Mouse (Mus musculus): Measurements from ENCODE around the gene Zfp768. TPM values are rescaled to one million over a fixed set of nuclear protein-coding genes. Genes with fewer than 3 reads are reported as not detected.

Zfp768 gene
- polyA plus RNA-seq (2012; rRNA removed) = 4.4 and 5.0 TPM in 2 replicates
- polyA plus RNA-seq (2014; fragmentation: Nextera tagmentation; extraction: Ambion mirVana) = 0.52 and 0.75 TPM in 2 replicates

GRCm38 (mm10) chr7:127345512-127346325 lies at the start of gene Zfp768:
Gene Zfp768, minus strand, starts transcription at chr7:127345589.
- H3K4me3 ChIP-seq (ENCODE audit: insufficient read depth in 1 of 2, low read depth in 2 of 2, low read length in 2 of 2) = peak within 1 kb of the TSS; percentile 67 to 69
- WGBS (ENCODE audit: insufficient replicate concordance) = under 1% methylated on average over 67 of the region's 76 CpGs
- peak within 1 kb of the TSS; percentile 55 for H3K9ac ChIP-seq (replicated peaks)
- no peak within 1 kb of the TSS for H3K27ac ChIP-seq
- TF ChIP-seq CTCF (IDR thresholded peaks at IDR 0.05; ENCODE audit: low read depth) = no peak
- TF ChIP-seq EP300 (IDR thresholded peaks at IDR 0.05; ENCODE audit: low read depth) = no peak
- ATAC-seq (ENCODE audit: insufficient read depth) = peak; percentile 85
- DNase-seq (ENCODE audit: low read depth in 3 of 3, low spot score in 3 of 3) = peak; percentile 66 to 72 (median 69)
- peaks cover 5 to 7% of the 10 kb centered on the region in 2 experiments; a peak in 3 of 4 replicates for H3K4me1 ChIP-seq (replicated peaks; ENCODE audit: control insufficient read depth in 2 of 2, insufficient read depth in 2 of 2, low read length in 1 of 2)
- no peaks in the 10 kb centered on the region for H3K27me3 ChIP-seq (ENCODE audit: control insufficient read depth, insufficient read depth, low read length)
- H3K9me3 ChIP-seq (ENCODE audit: control insufficient read depth, low read length) = no peaks in the 10 kb centered on the region
- H3K36me3 ChIP-seq (replicated peaks; ENCODE audit: control insufficient read depth, insufficient read depth, low read depth) = no peaks in the 10 kb centered on the region
- peak within 1 kb of the TSS; percentile 90 for H3K4me2 ChIP-seq (ENCODE audit: low read depth)

GRCm38 (mm10) chr7:127393944-127394333 lies 48.5 kb upstream of the Zfp768 start:
- no peaks in the 10 kb centered on the region for H3K27me3 ChIP-seq (ENCODE audit: control insufficient read depth, insufficient read depth, low read length)
- peak overlapping the region; percentile 46 for H3K9ac ChIP-seq (replicated peaks)
- peak overlapping the region; percentile 71 to 77 for H3K4me3 ChIP-seq (ENCODE audit: insufficient read depth in 1 of 2, low read depth in 2 of 2, low read length in 2 of 2)
- H3K4me2 ChIP-seq (ENCODE audit: low read depth) = peak overlapping the region; percentile 90
- H3K4me1 ChIP-seq (replicated peaks; ENCODE audit: control insufficient read depth in 2 of 2, insufficient read depth in 2 of 2, low read length in 1 of 2) = peaks cover 5 to 12% of the 10 kb centered on the region in 2 experiments
- H3K27ac ChIP-seq = no peak overlapping the region
- 13% methylated on average over 7 of the region's 7 CpGs for WGBS (ENCODE audit: insufficient replicate concordance)
- H3K9me3 ChIP-seq (ENCODE audit: control insufficient read depth, low read length) = no peaks in the 10 kb centered on the region
- ATAC-seq (ENCODE audit: insufficient read depth) = no peak
- no peak for DNase-seq (ENCODE audit: low read depth in 3 of 3, low spot score in 3 of 3)
- TF ChIP-seq CTCF (IDR thresholded peaks at IDR 0.05; ENCODE audit: low read depth) (no peak), EP300 (IDR thresholded peaks at IDR 0.05; ENCODE audit: low read depth) (no peak)
- no peaks in the 10 kb centered on the region for H3K36me3 ChIP-seq (replicated peaks; ENCODE audit: control insufficient read depth, insufficient read depth, low read depth)

GRCm38 (mm10) chr7:127393157-127393943 lies 48.0 kb upstream of the Zfp768 start, which contains the start of gene E430018J23Rik:
Gene E430018J23Rik, minus strand, starts transcription at chr7:127393629.
- Histone ChIP-seq H3K4me2 (ENCODE audit: low read depth) (peak within 1 kb of the TSS; percentile 90), H3K27me3 (ENCODE audit: control insufficient read depth, insufficient read depth, low read length) (no peaks in the 10 kb centered on the region), H3K9me3 (ENCODE audit: control insufficient read depth, low read length) (no peaks in the 10 kb centered on the region), H3K9ac (replicated peaks) (peak within 1 kb of the TSS; percentile 82), H3K36me3 (replicated peaks; ENCODE audit: control insufficient read depth, insufficient read depth, low read depth) (no peaks in the 10 kb centered on the region), H3K27ac (peak within 1 kb of the TSS; percentile 59), H3K4me1 (replicated peaks; ENCODE audit: control insufficient read depth in 2 of 2, insufficient read depth in 2 of 2, low read length in 1 of 2) (peaks cover 5 to 12% of the 10 kb centered on the region in 2 experiments), H3K4me3 (ENCODE audit: insufficient read depth in 1 of 2, low read depth in 2 of 2, low read length in 2 of 2) (peak within 1 kb of the TSS; percentile 71 to 77)
- ATAC-seq (ENCODE audit: insufficient read depth) (peak; percentile 91), DNase-seq (ENCODE audit: low read depth in 3 of 3, low spot score in 3 of 3) (peak; percentile 94 to 96 (median 95))
- under 1% methylated on average over 43 of the region's 45 CpGs for whole genome bisulfite sequencing (ENCODE audit: insufficient replicate concordance)
- TF ChIP-seq EP300 (IDR thresholded peaks at IDR 0.05; ENCODE audit: low read depth) (no peak), CTCF (IDR thresholded peaks at IDR 0.05; ENCODE audit: low read depth) (no peak)

GRCm38 (mm10) chr7:127392251-127392824 lies 46.9 kb upstream of the Zfp768 start:
- Histone ChIP-seq H3K4me2 (ENCODE audit: low read depth) (peak overlapping the region; percentile 90), H3K27me3 (ENCODE audit: control insufficient read depth, insufficient read depth, low read length) (no peaks in the 10 kb centered on the region), H3K36me3 (replicated peaks; ENCODE audit: control insufficient read depth, insufficient read depth, low read depth) (no peaks in the 10 kb centered on the region), H3K4me3 (ENCODE audit: insufficient read depth in 1 of 2, low read depth in 2 of 2, low read length in 2 of 2) (peak overlapping the region; percentile 65 to 77; a peak in 2 of 4 replicates), H3K9me3 (ENCODE audit: control insufficient read depth, low read length) (no peaks in the 10 kb centered on the region), H3K9ac (replicated peaks) (no peak overlapping the region), H3K4me1 (replicated peaks; ENCODE audit: control insufficient read depth in 2 of 2, insufficient read depth in 2 of 2, low read length in 1 of 2) (peaks cover 5 to 12% of the 10 kb centered on the region in 2 experiments), H3K27ac (no peak overlapping the region)
- DNase-seq (ENCODE audit: low read depth in 3 of 3, low spot score in 3 of 3) (no peak), ATAC-seq (ENCODE audit: insufficient read depth) (no peak)
- 65% methylated on average over 8 of the region's 8 CpGs for WGBS (ENCODE audit: insufficient replicate concordance)
- TF ChIP-seq CTCF (IDR thresholded peaks at IDR 0.05; ENCODE audit: low read depth) (no peak), EP300 (IDR thresholded peaks at IDR 0.05; ENCODE audit: low read depth) (no peak)

Measured in liver, embryonic 14.5 days (tissue).